Mouse (Mus musculus) heart, adult 9 months (tissue): Measurements from ENCODE around the gene Myh9.

Experiments used
- DNase-seq, 2 experiments: peaks; one replicate each; pipeline ENCODE4 v3.0.0; 2022; ENCODE audit warnings: low spot score in 2 of 2

Gene Myh9

GRCm38 (mm10) chr15:77806565-77807263, 35.3 kb downstream of the Myh9 start:
- no peak for DNase-seq

GRCm38 (mm10) chr15:77805657-77806056, 36.3 kb downstream of the Myh9 start:
- DNase-seq: no peak

- DNase-seq: no peak
These were observed 37.0 kb downstream of the Myh9 start for GRCm38 (mm10) chr15:77804949-77805348.

- DNase-seq: no peak
These were observed 37.5 kb downstream of the Myh9 start for GRCm38 (mm10) chr15:77804460-77804859.

DNA sequence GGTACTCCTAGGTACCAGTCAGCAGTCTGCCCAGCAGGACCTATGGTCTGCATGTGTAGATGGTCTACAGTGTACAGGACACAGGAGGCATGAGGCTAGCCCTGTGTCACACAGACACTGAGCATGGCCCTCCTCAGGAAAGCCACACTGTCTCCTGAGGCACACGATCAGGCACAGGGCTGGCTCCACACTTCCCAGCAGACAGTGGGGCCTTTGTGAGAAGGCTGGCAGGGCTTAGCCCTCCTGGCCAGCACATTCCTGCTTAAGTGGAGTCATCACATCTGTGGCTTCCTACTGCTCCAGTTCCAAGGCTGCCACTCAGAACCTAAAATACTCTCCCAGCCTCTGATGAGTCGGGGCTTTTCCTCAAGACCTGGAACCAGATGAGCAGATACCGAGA, 38.2 kb downstream of the Myh9 start:
- DNase-seq: peak in 1 of 2 experiments; percentile 54

DNA sequence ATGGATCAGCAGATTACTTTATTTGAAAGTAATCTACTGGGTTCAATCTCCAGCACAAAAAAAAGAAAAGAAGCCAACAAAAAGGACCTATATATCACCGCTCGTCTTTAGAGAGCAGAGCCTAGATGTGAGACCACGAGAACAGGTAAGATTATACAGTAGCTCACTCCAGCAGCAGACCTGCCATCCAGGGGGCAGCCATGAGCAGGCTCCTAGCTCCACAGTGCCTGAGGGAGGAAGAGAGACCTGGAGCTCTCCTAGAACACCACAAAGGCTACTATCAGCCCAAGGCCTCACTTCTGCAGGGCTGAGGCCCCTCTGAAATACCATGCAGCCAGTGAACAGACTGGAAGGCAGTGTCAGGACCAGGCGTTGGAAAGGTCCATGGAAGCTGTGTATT, 39.0 kb downstream of the Myh9 start:
- no peak for DNase-seq

GRCm38 (mm10) chr15:77801188-77801587, 40.8 kb downstream of the Myh9 start:
- DNase-seq: no peak

- peak; percentile 90 to 97 for DNase-seq
These were observed 41.5 kb downstream of the Myh9 start for GRCm38 (mm10) chr15:77800511-77800910.

DNA sequence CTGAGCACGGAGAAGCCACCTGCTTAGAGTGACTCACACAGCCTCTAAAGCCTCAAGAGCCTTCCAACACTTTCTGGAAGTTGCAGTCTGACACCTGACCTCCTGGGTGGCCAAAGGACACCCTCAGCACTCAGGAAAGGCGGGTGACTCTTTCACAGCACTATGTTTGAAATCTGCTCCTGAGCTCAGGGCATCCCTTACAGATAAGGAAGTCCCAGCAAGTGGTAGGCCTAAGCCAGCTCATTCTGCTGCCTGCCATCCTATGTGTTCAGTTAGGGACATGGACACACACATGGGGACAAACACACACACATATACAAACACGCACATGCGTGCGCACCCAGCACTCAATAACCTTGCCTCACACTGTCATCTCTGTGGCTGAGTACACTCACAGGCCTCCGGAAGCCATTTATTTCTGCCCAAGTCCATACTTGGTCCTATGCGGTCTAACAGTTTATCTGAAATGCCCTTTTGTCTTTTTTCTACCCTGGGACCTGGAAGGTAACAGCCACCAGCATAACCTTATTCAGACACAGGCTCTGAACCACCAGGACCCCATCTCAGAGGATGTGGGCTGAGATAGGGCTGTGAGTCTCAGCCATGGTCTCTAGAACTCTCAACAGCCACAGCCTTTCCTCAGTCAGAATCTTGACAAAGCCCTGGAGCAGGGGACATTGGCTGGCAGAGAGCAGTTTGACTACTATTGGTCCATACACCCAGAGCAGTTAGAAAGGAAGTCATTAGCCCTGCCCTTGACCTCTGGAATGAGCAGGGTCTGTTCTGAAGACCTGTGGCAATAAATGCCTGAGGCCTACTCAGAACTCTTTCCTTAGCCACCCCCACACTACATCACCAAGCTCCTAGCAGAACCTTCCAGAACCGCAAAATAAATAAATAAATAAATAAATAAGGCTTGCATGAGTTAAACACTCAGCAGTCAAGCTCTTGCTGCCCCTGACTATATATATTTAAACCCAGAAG, 42.2 kb downstream of the Myh9 start:
- DNase-seq: no peak

- DNase-seq: peak in 1 of 2 experiments; percentile 52
These were observed 43.1 kb downstream of the Myh9 start for GRCm38 (mm10) chr15:77798664-77799490.

DNA sequence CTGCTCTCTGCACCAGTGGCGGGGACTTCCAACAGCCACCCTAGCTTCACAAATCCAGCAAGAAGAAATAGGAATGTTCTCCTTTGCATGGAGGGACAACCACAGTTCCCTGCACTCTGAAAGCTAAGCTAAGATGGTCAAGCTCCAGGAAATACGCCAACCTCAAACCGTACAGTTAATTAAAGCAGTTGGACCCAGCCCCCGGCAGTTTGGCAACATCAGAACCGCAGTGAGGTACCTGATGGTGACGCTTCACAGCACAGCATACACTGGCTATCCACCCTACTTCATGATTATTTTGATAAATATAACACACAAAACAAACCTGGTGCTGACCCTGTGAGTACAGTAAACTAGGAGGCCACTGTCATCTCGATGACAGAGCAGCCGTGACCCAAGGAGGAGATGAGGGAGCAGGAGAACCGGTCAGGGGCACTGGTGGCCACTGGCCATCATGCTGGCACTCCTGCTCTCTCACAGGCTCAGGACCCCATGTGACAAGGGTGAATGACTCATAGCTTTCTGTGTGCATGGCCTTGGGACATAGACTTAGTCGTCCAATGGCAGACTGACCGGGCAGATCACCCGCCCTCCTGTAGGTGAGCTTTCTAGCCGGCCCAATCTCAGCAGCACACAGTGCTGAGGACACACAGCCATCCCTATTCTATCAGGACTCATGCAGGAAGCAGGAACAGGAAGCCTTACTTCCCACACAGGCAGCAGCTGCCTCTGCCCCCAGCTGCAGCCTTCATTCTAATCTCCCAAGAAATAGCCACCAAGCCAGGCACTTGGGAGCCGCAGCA, 44.2 kb downstream of the Myh9 start:
- DNase-seq: peak; percentile 48 to 79

DNA sequence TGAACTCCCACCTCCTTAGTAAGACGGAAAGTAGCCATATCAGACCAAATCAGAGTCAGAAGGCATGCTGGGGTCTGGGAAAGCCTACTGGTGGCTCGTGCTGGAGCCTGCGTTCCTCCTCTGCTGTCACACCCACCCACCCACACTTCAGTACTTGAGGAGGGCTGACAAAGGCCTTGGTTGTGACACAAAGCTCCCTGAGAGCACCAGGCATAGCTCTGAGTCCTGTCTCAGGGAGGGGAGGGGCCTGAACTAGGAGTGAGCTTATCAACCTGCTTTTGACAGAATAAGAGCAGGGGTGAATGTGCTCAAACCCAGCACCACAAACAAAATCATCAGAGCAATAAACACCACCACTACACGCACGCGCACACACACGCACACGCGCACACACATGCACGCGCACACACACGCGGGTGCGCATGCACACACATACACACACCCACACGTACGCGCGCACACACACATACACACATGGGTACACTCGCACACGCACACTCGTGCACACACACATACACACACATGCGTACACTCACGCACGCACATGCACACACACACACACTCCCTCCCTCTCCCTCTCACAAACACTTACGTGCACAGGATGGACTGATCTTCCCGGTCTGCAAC, 45.5 kb downstream of the Myh9 start:
- no peak for DNase-seq

GRCm38 (mm10) chr15:77794908-77795356, 47.0 kb downstream of the Myh9 start:
- no peak for DNase-seq

DNA sequence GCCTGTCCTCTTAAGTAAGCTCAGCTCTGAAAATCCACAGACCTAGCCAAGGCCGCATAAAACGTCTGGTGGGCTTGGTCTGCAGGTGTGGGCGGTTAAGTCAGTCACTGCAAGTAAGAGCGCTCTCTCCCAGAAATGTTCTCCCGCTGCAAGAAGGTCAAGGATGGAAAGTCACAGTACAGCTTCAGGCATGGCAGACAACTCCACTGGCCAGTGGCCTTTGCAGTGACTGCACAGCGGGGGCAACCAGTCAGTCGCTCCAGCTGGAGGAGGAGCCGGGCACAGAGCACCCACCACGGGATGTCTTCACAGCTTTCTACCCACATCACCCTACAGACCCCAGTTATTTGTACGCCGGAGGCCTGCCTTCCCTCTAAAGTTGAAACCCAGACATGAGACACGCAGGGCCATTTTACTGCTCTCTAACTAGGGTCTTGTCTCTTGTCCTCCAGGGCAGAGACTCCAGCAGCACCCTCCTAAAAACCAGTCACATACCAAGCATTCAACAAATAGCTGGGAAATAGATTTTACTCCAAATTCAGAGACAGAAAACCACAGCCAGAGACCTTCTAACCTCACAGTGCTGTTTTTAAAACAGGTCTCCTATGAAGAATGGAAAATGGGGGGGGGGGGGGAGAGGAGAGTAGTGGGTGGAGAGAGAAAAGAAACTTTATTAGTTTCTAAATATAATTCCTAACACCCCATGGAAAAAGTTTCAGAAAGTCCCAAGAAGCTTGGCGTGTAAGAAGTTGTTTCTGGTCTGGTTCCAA, 47.7 kb downstream of the Myh9 start:
- no peak for DNase-seq

DNA sequence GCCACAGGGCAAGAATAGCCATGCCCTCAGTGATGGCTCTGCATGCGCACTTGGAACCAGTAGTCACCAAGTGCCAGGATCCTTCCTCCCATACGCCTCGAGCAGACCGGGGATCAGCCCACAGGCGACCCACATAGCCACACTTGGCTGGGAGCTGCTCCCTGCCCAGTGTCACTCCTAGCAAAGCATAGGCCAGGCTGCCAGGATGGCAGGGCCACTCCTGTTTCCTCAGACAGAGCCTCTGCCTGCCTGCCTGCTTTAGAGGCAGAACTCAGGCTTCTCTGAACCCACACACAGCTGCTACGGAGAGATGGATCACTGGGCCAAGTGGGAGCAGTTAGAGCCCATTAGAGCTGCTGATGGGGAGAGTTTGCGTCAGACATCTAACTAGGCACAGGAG, 48.4 kb downstream of the Myh9 start:
- DNase-seq: no peak

DNA sequence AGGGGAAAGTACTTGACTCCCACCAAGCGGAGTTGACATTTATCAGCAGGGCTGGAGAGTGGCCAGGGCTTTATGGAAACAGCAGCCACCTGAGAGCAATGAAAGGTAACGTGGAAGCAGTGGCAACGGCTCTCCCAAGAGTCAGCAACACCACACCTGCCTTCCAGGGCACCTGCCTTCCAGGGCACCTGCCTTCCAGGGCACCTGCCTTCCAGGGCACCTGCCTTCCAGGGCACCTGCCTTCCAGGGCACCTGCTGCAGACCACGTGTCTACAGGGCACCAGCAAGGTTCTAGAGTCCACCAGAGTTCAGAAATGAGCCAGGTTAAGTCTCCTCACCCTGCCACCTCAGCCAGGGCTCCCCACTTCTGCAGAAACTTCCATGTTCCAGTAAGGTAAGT, 48.9 kb downstream of the Myh9 start:
- DNase-seq: no peak

GRCm38 (mm10) chr15:77792056-77792455, 49.9 kb downstream of the Myh9 start:
- no peak for DNase-seq

DNA sequence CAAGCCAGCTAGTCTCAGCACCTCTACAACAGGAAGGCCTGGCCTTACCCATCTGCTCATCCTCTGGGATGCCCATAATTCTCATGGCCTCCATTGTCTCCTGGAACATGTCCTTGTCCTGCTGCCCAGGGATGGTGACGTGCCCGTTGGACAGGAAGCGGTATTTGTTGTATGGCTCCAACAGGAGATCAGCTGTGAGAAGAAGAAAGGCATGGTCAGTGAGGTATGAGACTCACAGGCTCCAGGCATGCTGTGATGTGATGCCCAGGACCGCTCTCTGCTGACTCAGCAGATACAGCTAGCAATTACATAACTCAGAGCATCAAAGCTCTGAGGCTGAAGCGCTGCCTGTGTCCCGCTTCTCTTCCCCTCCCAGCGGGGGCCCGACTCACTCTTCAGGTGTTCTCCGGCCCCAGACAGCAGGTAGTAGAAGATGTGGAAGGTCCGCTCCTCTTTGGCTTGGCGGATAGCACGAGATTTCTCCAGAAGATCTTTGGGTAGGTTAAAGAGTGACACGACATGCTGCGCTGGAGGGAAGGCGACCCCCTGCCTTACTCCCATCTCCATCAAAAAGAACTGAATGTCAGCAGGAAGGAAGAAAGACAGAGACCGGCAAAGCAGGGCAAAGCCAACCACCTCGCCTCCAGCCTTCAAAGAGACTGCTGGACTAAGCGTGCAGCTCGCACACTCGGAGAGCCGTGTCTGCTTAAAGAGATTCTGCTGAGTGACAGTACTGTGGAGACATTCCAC, 51.1 kb downstream of the Myh9 start:
- DNase-seq: no peak

DNA sequence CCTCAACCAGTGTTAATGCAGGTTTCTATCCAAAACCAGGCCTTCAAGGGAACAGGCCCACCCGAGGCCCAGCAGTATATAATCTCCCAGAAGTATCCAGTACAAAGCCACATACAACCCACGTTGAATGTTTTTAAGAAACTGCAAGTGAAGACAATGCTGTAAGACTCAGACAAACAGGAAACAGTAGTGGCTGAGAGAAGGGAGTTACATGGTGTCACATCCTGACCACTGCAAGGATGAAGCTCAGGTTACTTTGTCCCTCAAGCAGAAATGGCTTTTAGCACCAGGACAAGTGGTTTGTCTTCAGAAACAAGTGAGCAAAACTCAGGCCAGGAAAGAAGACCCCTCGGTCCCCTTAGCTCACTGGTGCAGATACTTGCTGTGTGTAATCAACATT, 52.8 kb downstream of the Myh9 start:
- DNase-seq: no peak
